Mouse (Mus musculus): ENCODE data around the gene Snrnp200. TPM values are rescaled to one million over a fixed set of nuclear protein-coding genes. Genes with fewer than 3 reads are reported as not detected.
A peak's percentile ranks its signal among the peaks of the same experiment; 100 is the strongest.
"Not testable (repeated sequence)": the region's sequence is repeated elsewhere in the genome, so short reads cannot be mapped to it uniquely, and the experiment has no call there.

Snrnp200 gene
- polyA plus RNA-seq (2015; fragmentation: Nextera tagmentation; extraction: Ambion mirVana) = 25.4 and 32.4 TPM in 2 replicates

DNA sequence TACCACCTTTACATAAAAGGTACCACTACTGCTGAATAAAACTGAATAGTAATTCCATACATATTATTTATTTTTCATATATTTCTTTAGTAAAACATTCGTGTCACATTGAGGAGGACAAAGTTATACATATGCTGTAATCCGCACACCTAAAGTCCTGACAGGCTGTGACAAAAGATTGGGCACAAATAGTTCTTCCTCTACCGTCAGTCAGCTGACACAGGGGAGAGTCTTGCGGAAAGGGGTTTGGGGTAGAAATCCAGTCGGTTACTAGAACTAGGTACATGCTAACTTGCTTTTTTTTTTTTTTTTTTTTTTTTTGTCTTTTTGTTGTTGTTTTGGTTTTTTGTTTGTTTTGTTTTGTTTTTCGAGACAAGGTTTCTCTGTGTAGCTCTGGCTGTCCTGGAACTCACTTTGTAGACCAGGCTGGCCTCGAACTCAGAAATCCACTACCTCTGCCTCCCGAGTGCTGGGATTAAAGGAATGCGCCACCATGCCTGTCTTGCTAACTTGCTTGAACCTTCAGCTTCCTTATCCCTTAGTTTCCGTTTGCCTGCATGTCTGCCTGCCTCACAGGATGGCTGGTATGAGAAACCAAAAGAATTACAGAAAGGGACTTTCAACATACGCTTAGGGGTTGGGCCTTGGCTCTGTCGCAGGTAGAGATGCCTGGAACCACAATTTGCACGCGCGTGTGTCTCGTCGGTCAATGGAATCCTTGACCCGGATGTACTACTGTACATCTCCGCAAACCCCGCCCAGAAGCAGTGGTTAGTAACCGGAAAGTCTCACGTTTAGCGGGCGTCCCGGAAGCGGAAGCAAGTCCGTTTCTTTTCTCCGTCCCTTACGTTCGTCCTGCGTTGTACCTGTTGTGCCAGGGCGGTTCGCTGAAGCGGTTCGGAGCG is at the start of gene Snrnp200, which contains the start of gene 1810024B03Rik:
Gene Snrnp200, plus strand, starts transcription at position 840 of the 905 bp plus-strand sequence.
Gene 1810024B03Rik, minus strand, starts transcription at position 734 of the 905 bp plus-strand sequence.
- no peaks in the 10 kb centered on the region for H3K27me3 ChIP-seq
- WGBS (ENCODE audit: insufficient replicate concordance) = 7% methylated on average over 36 of the region's 36 CpGs
- H3K4me1 ChIP-seq (replicated peaks) = peaks cover 23% of the 10 kb centered on the region
- peak; percentile 98 for ATAC-seq (ENCODE audit: low read depth)
- H3K9ac ChIP-seq = peak within 1 kb of the TSS; percentile 89
- no peaks in the 10 kb centered on the region for H3K9me3 ChIP-seq (replicated peaks)
- peak within 1 kb of the TSS; percentile 95 for H3K4me3 ChIP-seq (replicated peaks)
- peak within 1 kb of the TSS; percentile 85 for H3K4me2 ChIP-seq
- H3K27ac ChIP-seq = peak within 1 kb of the TSS; percentile 80
- peak; percentile 91 for DNase-seq
- H3K36me3 ChIP-seq = peaks cover 24% of the 10 kb centered on the region

GRCm38 (mm10) chr2:127165675-127166074 is 42.5 kb upstream of the Snrnp200 start:
- ATAC-seq (ENCODE audit: low read depth) = no peak
- no peak overlapping the region for H3K4me3 ChIP-seq (replicated peaks)
- no peak overlapping the region for H3K4me2 ChIP-seq
- 43% methylated on average over 4 of the region's 4 CpGs for WGBS (ENCODE audit: insufficient replicate concordance)
- peaks cover 18% of the 10 kb centered on the region for H3K27me3 ChIP-seq
- no peak for DNase-seq
- no peaks in the 10 kb centered on the region for H3K36me3 ChIP-seq
- H3K4me1 ChIP-seq (replicated peaks) = no peaks in the 10 kb centered on the region
- no peak overlapping the region for H3K9ac ChIP-seq
- no peak overlapping the region for H3K27ac ChIP-seq
- no peaks in the 10 kb centered on the region for H3K9me3 ChIP-seq (replicated peaks)

- H3K27me3 ChIP-seq = peaks cover 15% of the 10 kb centered on the region
- H3K36me3 ChIP-seq; ATAC-seq (ENCODE audit: low read depth); DNase-seq; H3K4me3 ChIP-seq (replicated peaks); H3K4me2 ChIP-seq; H3K27ac ChIP-seq; H3K9me3 ChIP-seq (replicated peaks); H3K4me1 ChIP-seq (replicated peaks); H3K9ac ChIP-seq: not testable (repeated sequence)
- 7% methylated on average over 1 of the region's 1 CpGs for WGBS (ENCODE audit: insufficient replicate concordance)
Observed at GRCm38 (mm10) chr2:127166261-127166660, 41.9 kb upstream of the Snrnp200 start.

GRCm38 (mm10) chr2:127182598-127183381 is 25.4 kb upstream of the Snrnp200 start:
- DNase-seq (peak; percentile 74), ATAC-seq (ENCODE audit: low read depth) (peak; percentile 100)
- peaks cover 8% of the 10 kb centered on the region for H3K4me1 ChIP-seq (replicated peaks)
- H3K27me3 ChIP-seq = peaks cover 9% of the 10 kb centered on the region; the same call in 1 of the 2 replicates
- no peaks in the 10 kb centered on the region for H3K36me3 ChIP-seq
- no peaks in the 10 kb centered on the region for H3K9me3 ChIP-seq (replicated peaks)
- peak overlapping the region; percentile 75 for H3K27ac ChIP-seq
- 5% methylated on average over 17 of the region's 17 CpGs for WGBS (ENCODE audit: insufficient replicate concordance)
- H3K4me2 ChIP-seq = peak overlapping the region; percentile 71
- peak overlapping the region; percentile 79 for H3K9ac ChIP-seq
- peak overlapping the region; percentile 62 for H3K4me3 ChIP-seq (replicated peaks)

DNA sequence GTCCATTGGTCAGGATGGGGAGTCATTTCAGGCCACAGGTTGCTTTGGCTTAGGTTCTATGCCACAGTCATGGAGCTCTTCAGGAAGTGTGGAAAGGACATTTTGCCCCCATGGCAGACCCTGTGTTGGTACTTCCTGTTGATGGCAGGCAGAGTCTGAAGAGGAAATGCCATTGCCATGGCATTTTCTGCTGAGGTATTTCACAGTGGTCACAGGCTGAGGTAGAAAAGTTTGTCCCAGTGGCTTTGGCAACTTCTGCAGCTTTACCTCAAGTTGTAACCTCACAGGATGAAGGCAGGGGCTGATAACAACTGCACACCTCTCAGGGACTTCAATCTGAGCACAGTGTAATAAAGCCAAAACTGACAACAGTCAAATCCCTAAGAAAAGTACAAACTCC is 18.6 kb upstream of the Snrnp200 start:
- no peak overlapping the region for H3K4me3 ChIP-seq (replicated peaks)
- H3K27ac ChIP-seq = no peak overlapping the region
- H3K9me3 ChIP-seq (replicated peaks) = no peaks in the 10 kb centered on the region
- no peak for ATAC-seq (ENCODE audit: low read depth)
- H3K36me3 ChIP-seq = no peaks in the 10 kb centered on the region
- 0 out of 2 replicates have a peak, but pooled peaks cover 2% of the 10 kb centered on the region for H3K27me3 ChIP-seq
- no peak for DNase-seq
- H3K9ac ChIP-seq = no peak overlapping the region
- H3K4me2 ChIP-seq = no peak overlapping the region
- H3K4me1 ChIP-seq (replicated peaks) = no peaks in the 10 kb centered on the region

- no peaks in the 10 kb centered on the region for H3K27me3 ChIP-seq
- no peak for ATAC-seq (ENCODE audit: low read depth)
- no peak overlapping the region for H3K4me2 ChIP-seq
Observed at GRCm38 (mm10) chr2:127204932-127205331, 3.3 kb upstream of the Snrnp200 start.

DNA sequence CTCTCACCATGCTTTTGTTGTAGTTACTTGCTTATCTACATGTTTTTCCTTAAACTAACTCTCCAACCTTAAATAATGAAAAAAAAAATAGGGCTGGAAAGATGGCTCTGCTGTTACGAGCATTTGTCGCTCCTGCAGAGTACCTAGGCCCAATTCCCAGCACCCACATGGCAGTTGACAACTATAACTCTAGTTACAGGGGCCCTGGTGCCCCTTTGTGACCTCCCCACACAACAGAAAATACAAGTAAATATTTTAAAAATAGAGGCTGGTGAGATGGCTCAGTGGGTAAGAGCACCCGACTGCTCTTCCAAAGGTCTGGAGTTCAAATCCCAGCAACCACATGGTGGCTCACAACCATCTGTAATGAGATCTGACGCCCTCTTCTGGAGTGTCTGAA is 2.2 kb upstream of the Snrnp200 start:
- H3K9me3 ChIP-seq (replicated peaks); H3K4me3 ChIP-seq (replicated peaks); H3K9ac ChIP-seq; H3K4me2 ChIP-seq; H3K27me3 ChIP-seq; DNase-seq; ATAC-seq (ENCODE audit: low read depth); H3K27ac ChIP-seq: not testable (repeated sequence)
- peaks cover 13% of the 10 kb centered on the region for H3K36me3 ChIP-seq
- H3K4me1 ChIP-seq (replicated peaks) = peaks cover 23% of the 10 kb centered on the region
- WGBS (ENCODE audit: insufficient replicate concordance) = 83% methylated on average over 4 of the region's 4 CpGs

More at GRCm38 (mm10) chr2:127204932-127205331, 3.3 kb upstream of the Snrnp200 start:
- Histone ChIP-seq H3K9ac (no peak overlapping the region), H3K36me3 (peaks cover 13% of the 10 kb centered on the region), H3K4me3 (replicated peaks) (no peak overlapping the region), H3K4me1 (replicated peaks) (peaks cover 22% of the 10 kb centered on the region), H3K9me3 (replicated peaks) (no peaks in the 10 kb centered on the region), H3K27ac (no peak overlapping the region)
- DNase-seq = peak; percentile 40
- 24% methylated on average over 3 of the region's 3 CpGs for WGBS (ENCODE audit: insufficient replicate concordance)

GRCm38 (mm10) chr2:127206916-127207315 is 1.3 kb upstream of the Snrnp200 start:
- 65% methylated on average over 2 of the region's 2 CpGs for WGBS (ENCODE audit: insufficient replicate concordance)
- DNase-seq (no peak), ATAC-seq (ENCODE audit: low read depth) (no peak)
- Histone ChIP-seq H3K27me3 (no peaks in the 10 kb centered on the region), H3K4me3 (replicated peaks) (peak overlapping the region; percentile 1; the same call in 1 of the 2 replicates), H3K9ac (no peak overlapping the region), H3K27ac (no peak overlapping the region), H3K4me1 (replicated peaks) (peaks cover 23% of the 10 kb centered on the region), H3K4me2 (peak overlapping the region; percentile 85), H3K9me3 (replicated peaks) (no peaks in the 10 kb centered on the region), H3K36me3 (peaks cover 18% of the 10 kb centered on the region)

GRCm38 (mm10) chr2:127208452-127208769 is 225 bp downstream of the Snrnp200 start:
- Histone ChIP-seq H3K9ac (peak overlapping the region; percentile 89), H3K36me3 (peaks cover 30% of the 10 kb centered on the region), H3K4me1 (replicated peaks) (peaks cover 23% of the 10 kb centered on the region), H3K9me3 (replicated peaks) (no peaks in the 10 kb centered on the region), H3K27ac (peak overlapping the region; percentile 80), H3K4me2 (peak overlapping the region; percentile 85), H3K4me3 (replicated peaks) (peak overlapping the region; percentile 95), H3K27me3 (no peaks in the 10 kb centered on the region)
- WGBS (ENCODE audit: insufficient replicate concordance) = 0% methylated on average over 17 of the region's 17 CpGs
- ATAC-seq (ENCODE audit: low read depth) (no peak), DNase-seq (no peak)

DNA sequence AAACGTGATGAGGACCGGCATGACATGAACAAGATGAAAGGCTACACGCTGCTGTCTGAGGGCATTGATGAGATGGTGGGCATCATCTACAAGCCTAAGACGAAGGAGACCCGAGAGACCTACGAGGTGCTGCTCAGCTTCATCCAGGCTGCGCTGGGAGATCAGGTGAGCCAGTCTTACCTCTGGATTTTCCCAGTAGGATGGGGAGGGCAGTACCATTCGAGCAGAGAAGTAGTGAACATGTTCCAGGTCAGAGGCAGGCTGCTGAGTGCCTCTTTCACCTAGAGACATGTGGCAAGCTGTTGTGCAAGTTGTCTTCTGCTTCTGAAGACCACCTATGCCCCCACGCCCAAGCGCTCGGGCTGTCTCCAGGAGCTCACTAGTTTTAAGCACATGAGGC is 2.5 kb downstream of the Snrnp200 start:
- ATAC-seq (ENCODE audit: low read depth) (no peak), DNase-seq (no peak)
- WGBS (ENCODE audit: insufficient replicate concordance) = 87% methylated on average over 11 of the region's 11 CpGs
- Histone ChIP-seq H3K4me3 (replicated peaks) (no peak overlapping the region), H3K9me3 (replicated peaks) (no peaks in the 10 kb centered on the region), H3K9ac (no peak overlapping the region), H3K4me2 (no peak overlapping the region), H3K36me3 (peaks cover 53% of the 10 kb centered on the region), H3K4me1 (replicated peaks) (peaks cover 23% of the 10 kb centered on the region), H3K27ac (no peak overlapping the region), H3K27me3 (no peaks in the 10 kb centered on the region)

GRCm38 (mm10) chr2:127217746-127218145 is 9.6 kb downstream of the Snrnp200 start:
- H3K9me3 ChIP-seq (replicated peaks) = no peaks in the 10 kb centered on the region
- H3K4me1 ChIP-seq (replicated peaks) = no peaks in the 10 kb centered on the region
- DNase-seq = no peak
- 90% methylated on average over 5 of the region's 5 CpGs for WGBS (ENCODE audit: insufficient replicate concordance)
- no peak overlapping the region for H3K9ac ChIP-seq
- ATAC-seq (ENCODE audit: low read depth) = no peak
- no peak overlapping the region for H3K27ac ChIP-seq
- no peak overlapping the region for H3K4me3 ChIP-seq (replicated peaks)
- H3K4me2 ChIP-seq = no peak overlapping the region
- H3K36me3 ChIP-seq = peaks cover 98% of the 10 kb centered on the region
- no peaks in the 10 kb centered on the region for H3K27me3 ChIP-seq
